Mouse (Mus musculus): ENCODE measurements around the gene Mrpl43.

GRCm38 (mm10) chr19:45025937-45026568 lies 19.8 kb upstream of the Mrpl43 start:
- no peak for TF ChIP-seq CTCF (IDR thresholded peaks at IDR 0.05)
- TF ChIP-seq POLR2A (IDR thresholded peaks at IDR 0.05; ENCODE audit: insufficient read depth, low read depth, low read length), result no peak

All from heart, adult 2 months (tissue).